Mouse (Mus musculus) urinary bladder, postnatal 25 days (tissue): ENCODE data around the gene Ajuba.

Source experiments
- DNase-seq: peaks from one replicate; pipeline ENCODE4 v3.0.0; 2022; ENCODE audit warnings: low spot score

Ajuba gene

DNA sequence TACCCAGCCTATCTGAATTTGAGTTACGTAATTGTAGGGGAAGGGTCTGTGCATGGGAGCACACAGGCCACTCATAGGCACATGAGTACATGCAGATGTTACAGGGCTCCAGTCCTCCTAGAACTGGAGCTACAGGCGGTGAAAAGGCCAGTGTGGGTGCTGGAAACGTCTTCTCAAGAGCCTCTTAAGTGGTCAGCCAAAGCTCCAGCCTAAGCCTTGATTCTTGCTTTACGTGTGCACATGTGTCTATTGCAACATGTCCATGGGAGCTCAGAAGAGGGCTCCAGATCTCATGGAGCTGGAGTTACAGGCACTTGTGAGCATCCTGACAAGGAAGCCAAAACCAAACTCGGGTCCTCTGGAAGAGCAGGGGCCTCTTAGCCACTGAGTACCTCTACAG is 32.7 kb downstream of the Ajuba start:
- DNase-seq = no peak

DNA sequence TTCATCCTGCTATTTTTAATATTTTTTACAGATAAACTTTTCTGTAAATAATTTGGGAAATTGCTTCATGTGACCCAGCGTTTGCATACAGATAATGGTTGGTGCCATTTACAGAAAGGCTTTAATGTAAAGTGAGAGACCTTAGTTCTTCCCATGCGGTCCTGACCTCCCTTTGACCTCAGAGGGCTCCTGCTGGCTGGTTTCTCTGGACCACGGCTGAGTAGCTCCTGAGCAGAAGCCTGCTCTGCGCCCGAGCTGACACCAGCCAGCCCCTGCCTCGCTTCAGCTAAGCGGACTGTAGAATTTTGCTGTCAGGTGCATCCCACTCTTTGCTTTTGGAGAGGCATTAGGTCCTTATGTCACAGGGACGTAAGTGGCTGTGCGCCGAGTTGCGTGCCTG is 36.6 kb downstream of the Ajuba start:
- no peak for DNase-seq

DNA sequence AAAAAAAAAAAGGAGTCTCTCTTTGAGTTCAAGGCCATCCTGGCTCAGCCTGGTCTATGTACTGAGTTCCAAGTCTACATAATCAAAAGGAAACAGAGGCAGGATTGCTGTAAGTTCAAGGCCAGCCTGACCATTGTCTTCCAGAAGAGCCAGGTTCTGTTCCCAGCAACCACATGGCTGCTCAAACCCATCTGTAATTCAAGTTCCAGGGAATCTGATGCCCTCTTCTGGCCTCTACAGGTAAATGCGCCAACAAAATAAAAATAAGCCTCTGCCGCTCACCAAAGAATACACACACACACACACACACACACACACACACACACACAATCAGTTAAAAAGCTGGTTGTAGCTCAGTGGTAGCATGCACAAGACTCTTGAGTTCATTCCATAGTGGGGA is 38.8 kb downstream of the Ajuba start:
- no peak for DNase-seq

DNA sequence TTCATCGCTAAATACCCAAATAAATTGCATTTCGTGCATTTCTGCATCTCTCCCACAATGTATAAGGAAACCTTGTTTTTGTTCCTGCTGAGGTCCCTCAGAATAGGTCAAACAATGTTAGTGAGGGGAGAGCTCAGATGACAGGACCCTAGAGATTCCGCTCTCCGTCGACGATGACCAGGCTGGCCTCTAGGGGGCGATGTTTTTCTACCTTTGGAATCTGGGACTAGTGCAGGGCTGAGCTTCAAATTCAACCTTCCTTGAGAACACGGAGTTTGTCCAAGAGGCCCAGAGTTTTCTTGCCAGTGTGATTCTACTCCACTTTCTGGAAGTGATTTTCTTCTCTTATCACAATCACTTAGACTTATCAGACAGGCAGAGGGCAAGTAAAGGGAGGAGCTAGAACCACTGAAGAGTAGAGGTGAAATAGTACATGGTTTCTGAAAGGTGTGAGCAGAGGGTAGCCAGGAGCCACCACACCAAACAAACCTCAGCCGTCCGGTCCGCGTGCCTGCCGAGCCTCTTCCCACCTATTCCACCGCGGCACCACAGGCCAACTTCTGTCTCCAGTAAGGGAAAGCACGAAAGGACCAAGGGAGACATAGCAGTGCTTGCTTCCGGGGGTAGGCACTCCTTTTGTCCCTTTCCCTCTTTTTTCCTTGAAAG is 48.8 kb downstream of the Ajuba start:
- DNase-seq = peak; percentile 82

DNA sequence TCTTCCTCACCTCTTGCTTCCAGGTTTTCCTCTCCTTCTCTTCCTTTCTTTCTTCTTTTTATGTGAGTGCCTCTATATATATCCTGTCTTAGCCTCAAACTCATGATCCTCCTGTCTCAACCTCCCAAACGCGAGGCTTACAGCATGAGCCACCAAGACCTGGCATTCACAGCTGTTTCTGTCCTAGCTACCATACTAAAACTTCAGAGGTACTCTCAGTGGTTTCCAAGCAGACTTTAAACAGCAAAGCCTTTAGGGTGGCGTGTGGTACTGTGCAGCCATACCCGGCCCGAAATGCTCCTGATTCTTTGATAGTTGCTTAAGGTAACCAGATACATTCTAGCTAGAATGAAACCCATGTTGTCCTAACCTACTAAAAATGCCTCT is 49.4 kb downstream of the Ajuba start:
- DNase-seq = no peak

DNA sequence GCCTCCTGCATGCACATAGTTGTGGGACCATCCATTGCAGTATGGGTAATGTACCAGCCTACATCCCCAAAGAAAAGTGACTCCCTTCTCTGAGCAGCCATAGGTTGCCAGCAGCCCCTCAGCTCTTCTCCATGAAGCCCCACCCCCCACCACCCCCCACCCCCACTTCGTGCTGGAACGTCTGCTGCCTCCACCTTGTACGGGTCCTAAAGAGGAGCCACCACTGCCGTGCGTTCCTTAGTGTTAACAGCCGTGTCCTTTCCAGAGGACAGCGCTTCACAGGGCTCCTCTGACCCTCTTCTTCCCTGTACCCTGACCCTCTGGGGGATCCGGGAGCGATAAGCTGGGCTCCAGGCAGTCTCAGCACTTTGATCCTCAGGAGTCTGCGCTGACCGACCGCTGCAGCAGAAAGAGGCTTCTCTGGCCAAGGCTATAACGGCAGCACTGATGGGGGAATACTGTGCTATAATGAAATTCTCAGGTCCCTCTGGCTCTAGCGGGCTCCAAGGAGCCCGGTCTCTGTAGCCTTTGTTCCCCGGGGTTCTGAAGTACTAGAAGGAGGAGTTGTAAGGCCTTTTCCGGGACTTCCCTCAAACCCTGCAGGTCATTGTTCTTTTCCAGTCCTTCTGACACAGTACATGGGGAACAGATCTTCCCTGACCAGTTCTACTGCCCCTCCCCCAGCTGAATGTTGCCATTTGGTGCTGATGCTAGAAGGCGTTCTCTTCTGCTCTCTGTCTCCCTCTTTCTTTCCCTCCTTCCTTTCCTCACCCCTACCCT is 49.9 kb downstream of the Ajuba start:
- DNase-seq = peak; percentile 16

DNA sequence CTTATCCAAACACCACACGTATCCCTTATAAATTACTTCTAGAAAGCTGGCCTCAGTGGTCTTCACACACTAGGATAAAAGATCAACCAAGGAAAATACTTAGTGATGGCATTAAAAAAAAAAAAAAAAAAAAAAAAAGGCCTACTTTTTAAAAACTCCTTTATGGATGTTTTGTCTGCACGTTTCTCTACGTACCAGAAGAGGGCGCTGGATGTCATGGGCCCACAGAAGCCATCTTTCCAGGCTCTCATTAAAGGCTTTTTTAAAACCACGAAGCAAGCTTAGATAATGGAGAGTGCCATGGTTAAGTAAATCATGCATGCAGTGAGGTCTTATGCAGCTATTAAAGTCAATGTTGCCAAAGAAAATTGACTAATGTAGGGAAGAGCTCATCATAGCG is 53.8 kb downstream of the Ajuba start:
- no peak for DNase-seq
